Mouse (Mus musculus): ENCODE measurements around the gene Dnajb2.

The Dnajb2 gene

GRCm38 (mm10) chr1:75236117-75237050, at the start of gene Dnajb2:
Dnajb2 (plus strand) TSS chr1:75236406.
- peak; percentile 87 for DNase-seq

DNA sequence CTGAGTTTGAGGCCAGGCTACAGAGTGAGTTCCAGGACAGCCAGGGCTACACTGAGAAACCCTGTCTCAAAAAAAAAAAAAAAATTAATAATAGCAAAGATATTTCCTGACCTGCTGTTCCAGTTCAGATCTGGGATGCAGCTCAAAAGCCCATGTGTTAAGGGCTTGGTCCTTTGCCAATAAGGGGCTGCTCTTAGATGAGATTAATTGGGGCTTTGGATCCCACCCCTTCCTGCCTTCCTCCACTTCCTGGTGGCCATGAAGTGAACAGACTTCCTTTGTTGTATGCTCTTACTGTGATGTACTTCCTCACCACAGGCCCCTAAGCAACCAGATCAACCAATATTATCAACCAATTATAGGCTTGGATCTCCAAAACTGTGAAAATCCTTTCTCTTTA, 49.1 kb upstream of the Dnajb2 start:
- no peak for DNase-seq

GRCm38 (mm10) chr1:75187914-75188483, 48.2 kb upstream of the Dnajb2 start:
- no peak for DNase-seq

- no peak for DNase-seq
Observed at GRCm38 (mm10) chr1:75190577-75190976, 45.6 kb upstream of the Dnajb2 start.

DNA sequence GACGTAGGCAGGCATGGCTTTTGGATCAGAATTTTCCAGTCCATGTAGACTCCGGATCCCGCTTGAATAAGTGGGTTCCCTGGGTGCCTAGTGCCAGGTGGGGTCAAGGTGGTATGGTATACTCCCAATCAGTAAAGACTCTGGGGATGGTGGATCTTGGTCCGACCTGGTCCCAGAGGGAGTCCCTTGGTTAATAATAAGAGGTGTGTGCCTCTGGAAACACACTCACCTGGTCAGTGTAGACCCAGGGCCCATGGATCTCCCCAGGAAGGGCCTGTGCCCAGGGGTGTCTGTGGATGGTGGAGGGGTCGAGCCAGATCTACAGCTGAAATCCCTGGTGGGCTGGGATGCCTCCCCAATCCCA, 45.0 kb upstream of the Dnajb2 start:
- DNase-seq, result peak; percentile 8

- peak; percentile 92 for DNase-seq
Observed at GRCm38 (mm10) chr1:75191622-75192402, 44.4 kb upstream of the Dnajb2 start, which contains the start of the genes Ankzf1 and Atg9a. Ankzf1 (plus strand) TSS chr1:75192151. Atg9a (minus strand) TSS chr1:75192196.

DNA sequence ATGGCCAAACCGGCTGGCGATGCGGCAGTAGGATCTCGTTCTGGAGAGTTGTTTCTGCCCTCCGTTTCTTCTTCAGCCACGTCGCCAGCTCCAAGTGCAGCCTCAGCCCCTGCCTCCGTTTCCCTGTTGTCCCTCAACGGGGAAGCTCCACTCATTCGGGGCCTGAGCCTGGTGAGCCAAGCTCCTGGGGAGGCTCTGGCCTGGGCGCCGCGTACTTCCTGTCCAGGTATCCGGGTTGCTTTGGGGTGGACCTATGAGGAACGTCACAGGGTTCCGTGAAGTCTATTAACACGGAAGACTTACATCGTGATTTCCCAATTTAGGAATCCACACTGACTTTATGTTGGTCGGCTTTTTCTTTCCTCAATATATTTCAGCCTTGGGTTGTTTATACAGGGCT, 43.8 kb upstream of the Dnajb2 start:
- DNase-seq, result peak; percentile 56

- DNase-seq, result no peak
Observed at GRCm38 (mm10) chr1:75201236-75201635, 35.0 kb upstream of the Dnajb2 start.

DNA sequence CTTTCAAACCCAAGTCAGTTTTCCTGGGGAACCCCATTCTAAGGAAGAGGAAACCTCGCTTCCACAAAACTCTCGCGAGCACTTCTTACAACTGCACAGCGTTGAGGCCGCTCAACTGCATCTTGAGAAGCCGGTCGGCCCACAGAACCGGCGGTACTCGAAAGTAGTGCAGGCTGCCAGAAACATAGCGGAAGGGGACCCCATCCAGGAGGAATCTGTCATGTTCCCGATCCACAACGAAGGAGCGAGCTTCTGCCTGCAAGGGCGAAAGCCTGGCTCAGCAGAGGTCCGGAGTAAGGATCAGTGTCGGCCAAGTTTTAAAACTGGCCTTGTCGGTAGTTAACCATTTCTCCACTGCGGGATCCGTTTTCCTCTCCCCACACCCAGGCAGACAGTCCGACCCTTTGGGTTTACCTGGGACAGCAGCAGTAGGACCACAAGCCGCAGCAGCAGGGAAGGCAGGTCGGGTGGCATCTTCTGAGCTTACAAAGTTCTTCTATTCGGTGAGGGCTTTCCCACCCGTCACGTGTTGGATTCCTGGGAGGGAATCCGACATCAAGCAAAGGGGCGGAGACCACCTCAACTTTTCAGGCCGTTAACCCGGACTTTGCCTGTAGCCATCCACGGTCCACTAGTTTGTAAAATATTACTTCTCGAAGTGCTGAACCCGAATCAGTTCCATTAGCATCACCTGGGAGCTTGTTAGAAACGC, 27.1 kb upstream of the Dnajb2 start:
- peak; percentile 40 for DNase-seq

DNA sequence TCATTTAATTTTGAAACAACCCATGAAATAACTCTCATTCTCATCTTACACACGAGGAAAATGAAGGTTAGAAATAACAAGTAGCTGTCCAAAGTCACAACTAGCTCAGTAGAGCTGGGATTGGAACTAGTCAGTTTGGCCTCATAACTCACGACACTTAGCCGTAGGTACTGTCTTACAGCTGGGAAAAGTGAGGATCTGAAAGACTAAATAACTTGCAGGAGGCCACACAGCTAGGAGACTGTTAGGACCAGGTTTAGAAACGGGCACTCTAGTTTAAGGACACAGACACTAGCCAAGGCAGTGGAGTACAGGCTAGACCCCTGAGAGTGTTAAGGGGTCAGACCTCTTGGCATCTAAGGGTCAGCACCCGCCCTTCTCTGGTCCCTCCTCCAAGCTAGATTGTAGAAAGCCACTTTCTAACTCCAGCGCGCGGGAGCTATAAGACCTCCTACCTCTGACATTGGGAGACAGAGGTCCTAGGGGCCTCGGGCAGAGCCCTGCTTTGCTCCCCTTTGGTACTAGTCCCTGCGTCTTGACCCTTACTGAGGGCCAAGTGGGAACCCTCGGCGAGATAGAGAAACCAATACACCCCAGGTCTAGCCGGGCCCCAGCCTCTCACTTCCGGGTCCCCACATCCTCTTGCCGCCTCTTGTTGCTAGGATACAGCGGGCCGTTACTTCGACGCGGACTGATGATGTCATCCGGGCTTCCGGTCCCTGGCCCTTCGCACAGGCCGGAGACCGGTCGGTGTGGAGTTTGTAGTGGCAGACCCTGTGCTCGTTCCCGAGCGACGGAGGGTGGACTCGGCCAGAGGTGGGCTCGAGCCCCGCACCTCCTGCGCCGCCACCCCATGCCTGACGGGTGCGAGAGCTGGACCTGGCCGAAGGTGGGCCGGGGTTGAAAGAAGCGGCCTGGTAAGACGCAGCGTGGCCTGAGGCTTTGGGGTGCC, 25.8 kb upstream of the Dnajb2 start, which contains the start of the genes Glb1l and Stk16:
Gene Glb1l, minus strand, starts transcription at position 678 of the 952 bp plus-strand sequence.
Gene Stk16, plus strand, starts transcription at position 703 of the 952 bp plus-strand sequence.
- peak; percentile 98 for DNase-seq

GRCm38 (mm10) chr1:75211141-75211708, 25.0 kb upstream of the Dnajb2 start:
- no peak for DNase-seq

DNA sequence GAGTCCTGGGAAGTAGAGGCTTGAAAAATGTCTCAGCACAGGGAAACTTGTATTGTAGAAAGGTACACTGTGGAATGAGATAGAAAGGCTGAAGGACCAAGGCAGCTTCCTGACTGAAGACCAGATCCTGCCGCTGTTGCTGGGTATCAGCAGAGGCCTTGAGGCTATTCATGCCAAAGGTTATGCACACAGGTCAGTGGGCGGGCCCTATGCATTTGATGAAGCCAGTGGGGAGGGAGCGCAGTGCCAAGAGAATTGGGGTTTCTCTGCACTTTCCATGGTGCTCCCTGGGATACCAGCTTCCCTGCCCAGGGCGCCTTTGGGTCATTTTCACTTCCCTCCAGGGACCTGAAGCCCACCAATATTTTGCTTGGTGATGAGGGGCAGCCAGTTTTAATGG, 23.7 kb upstream of the Dnajb2 start:
- DNase-seq, result no peak

DNA sequence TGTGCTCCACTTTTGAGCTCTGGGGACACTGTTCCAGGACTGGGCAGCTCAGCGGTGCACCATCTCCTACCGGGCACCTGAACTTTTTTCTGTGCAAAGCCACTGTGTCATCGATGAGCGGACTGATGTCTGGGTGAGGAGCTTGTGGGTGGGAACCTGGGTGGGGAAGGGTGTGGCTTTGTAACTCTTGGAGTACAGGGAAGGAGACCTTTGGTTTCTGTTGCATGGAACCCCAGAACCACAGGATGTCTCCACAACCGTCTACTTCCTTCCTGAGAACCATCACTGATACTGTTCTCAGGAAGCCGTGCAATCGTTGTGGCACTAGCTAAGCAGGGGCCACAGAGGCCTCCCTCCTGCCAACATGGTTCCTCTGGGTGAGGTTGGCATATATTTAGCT, 23.1 kb upstream of the Dnajb2 start:
- no peak for DNase-seq

DNA sequence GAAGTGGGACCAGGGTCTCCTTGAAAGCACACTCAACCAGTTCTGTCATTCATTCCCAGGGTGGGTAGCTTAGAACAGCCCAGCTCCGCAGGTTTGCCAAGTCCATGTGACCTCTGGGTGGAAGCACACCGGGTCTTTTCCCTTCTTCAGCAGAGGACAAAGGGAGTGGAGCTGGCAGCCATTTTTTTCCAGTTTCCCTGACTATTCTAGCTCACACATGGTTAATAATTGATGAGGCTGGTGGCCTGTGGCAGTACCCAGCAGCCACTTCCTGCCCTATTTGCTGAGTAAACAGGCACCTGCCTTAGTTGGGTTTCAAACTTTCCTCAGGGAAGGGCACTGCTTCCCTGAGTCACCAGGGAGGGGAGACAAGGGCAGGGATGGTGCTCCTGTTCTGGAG, 21.8 kb upstream of the Dnajb2 start:
- no peak for DNase-seq

DNA sequence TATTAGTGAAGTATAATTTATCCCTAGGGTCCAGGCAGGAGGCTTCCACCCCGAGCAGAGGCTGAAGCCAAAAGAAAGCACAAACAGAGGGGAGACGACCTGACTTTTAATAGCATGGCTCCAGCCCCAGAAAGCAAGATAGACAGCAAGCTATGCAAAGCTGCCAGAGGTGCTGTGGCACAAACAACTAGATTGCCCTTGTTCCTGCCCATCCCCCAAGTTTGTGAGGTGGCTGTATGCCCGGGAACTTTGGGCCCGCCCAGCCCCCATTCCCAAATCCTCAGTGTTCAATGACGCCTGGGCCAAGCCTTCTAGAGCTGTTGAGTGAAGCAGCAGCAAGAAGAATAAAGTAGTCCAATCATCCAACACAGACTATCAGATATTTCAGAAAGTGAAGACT, 21.3 kb upstream of the Dnajb2 start:
- no peak for DNase-seq

GRCm38 (mm10) chr1:75215785-75216184, 20.4 kb upstream of the Dnajb2 start:
- no peak for DNase-seq

- no peak for DNase-seq
Observed at GRCm38 (mm10) chr1:75216797-75217585, 19.2 kb upstream of the Dnajb2 start.

- DNase-seq, result no peak
Observed at GRCm38 (mm10) chr1:75217893-75218226, 18.3 kb upstream of the Dnajb2 start.

GRCm38 (mm10) chr1:75218227-75219001, 17.8 kb upstream of the Dnajb2 start:
- peak; percentile 52 for DNase-seq

Measured in lung, postnatal 14 days (tissue).